Mouse (Mus musculus) adrenal gland, postnatal 10 days (tissue): ENCODE data around the gene Jade1. TPM values are rescaled to one million over a fixed set of nuclear protein-coding genes. Genes with fewer than 3 reads are reported as not detected.

Experiments used
- DNase-seq: peaks from one replicate; pipeline ENCODE4 v3.0.0; 2021; ENCODE audit warnings: mixed read lengths
- total RNA-seq, 2 experiments: library from RNA; stranded (reverse); gene quantifications; 2 replicates each; pipeline ENCODE4 v1.2.3; 2021

The Jade1 gene
- total RNA-seq, 2 experiments from 2014 or later: 43.5 to 51.6 TPM

DNA sequence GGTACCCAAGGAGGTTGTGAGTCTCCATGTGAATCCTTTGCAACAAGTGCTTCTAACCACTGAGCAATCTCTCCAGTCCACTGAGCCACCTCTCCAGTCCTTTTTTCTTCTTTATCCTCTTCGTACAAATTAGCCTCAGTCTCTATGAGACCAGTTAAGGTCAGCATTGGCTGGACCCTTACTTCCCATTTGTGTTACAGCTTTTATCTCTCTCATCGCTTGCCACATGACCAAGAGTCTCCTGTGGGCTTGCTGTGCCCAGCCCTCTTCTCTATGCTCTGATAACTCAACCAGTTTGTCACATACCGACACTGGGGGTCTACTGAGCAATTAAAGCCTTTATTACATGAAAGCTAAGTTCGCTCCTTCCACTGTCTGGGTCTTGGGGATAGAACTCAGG is 7.3 kb upstream of the Jade1 start:
- no peak for DNase-seq

DNA sequence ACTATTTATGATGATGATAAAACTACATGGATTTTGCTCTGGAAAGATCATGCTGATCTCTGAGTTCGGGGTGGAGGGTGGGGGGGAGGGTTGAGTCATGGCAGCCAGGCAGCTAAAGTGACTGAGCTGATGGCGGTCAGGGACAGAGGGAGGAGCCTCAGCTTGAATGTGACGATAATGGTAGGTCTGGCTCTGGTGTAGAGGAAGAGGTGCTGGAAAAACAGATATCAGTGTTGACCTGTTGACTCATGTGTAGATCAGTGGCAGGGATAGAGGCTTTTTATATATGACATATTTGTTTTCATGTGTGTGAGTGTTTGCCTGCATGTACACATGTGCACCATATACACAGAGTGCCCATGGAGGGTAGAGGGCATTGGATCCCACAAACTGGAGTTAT is 3.9 kb upstream of the Jade1 start:
- peak; percentile 42 for DNase-seq

DNA sequence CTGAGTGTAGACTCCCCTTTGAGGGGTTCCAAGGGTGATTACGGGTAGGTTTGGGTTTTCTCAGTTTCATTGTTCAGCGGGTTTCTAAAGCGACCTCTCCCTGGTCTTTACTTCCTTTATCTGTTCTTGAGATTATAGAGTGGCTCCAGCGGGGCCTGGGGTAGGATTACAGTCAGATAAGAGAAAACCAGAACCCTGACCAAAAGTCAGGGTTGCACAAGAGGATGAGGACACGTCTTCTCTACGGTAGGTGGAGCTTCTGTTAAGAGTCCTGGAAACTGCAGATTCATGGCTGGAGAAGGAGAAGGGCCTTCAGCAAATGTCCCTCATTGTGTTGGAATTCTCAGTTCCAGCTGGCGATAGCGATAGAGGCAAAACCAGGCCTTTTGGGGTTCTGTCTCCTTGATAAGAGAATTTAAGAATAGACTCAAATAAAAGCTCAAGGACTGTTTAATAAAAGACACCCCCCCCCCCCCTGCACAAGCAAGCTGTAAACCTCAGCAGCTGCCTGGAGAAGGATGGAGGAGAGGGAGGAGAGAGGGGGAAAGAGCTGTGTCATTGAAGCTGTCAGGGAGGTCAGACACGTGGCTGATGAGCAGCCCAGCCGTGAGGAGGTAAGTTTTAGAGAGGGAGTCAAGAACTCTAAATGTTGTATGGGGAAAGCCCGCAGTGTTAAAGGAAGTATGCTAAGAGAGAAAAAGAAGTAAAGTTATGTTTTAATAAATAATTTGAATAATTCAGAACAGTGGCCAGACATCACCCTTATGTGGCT is 2.6 kb upstream of the Jade1 start:
- no peak for DNase-seq

DNA sequence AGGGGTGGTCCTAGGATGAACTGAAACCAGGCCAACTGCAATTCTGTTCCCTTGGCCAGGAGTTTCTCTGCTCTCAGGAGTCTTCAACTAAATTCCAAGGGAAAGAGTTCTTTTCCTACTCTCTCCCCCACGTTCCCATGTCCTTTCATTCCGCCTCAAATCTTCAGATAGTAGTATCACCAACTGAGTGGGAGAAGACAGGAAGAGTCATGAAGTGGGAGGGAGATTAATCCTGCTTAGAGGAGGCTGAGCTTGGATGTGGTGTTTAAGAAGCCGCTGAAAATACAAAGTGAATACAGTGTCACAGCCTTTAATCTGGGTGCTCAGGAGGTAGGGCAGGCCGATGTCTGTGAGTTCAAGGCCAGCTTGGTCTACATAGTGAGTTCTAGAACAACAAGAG is 1.9 kb upstream of the Jade1 start:
- DNase-seq: no peak

DNA sequence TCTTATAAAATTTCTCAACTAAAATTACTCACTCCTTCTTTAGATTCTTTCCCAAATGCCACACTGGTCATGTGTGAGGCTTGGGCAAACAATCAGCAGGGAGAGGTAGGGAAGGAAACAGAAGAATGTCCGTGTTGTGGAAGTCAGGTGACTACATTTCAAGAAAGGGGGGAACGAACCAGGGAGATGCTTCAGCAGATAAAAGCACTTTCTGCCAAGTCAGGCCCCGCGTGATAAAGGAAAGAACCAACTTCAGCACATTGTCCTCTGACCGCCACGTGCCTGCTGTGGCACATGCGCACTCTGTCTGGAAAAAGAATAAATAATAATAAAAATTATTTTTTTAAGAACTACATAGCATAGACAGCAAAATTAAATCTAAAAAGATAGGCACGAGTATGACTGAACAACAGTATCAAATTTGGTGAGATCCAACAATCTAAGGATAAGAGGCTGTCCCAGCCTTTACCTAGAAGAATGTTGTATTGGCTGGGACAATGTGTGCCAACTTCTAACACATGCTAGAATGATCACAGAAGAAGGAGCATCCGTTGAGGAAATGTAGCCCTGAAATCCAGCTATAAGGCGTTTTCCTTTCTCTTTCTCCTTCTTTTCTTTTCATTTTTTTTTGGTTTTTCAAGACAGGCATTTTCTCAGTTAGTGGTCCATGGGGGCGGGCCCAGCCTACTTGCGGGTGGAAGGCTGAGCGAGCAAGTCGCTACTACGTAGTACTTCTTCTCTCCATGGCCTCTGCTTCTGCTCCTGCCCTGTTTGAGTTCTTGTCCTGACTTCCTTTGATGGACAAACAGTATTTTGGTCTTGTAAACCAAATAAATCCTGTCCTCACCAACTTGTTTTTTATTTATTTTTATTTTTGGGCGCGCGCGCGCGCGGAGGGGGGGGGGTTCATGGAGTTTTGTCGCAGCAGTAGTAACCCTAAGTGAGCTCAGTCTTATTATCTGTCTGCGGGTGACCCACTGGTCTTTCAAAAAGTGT is 753 bp upstream of the Jade1 start:
- DNase-seq: no peak

DNA sequence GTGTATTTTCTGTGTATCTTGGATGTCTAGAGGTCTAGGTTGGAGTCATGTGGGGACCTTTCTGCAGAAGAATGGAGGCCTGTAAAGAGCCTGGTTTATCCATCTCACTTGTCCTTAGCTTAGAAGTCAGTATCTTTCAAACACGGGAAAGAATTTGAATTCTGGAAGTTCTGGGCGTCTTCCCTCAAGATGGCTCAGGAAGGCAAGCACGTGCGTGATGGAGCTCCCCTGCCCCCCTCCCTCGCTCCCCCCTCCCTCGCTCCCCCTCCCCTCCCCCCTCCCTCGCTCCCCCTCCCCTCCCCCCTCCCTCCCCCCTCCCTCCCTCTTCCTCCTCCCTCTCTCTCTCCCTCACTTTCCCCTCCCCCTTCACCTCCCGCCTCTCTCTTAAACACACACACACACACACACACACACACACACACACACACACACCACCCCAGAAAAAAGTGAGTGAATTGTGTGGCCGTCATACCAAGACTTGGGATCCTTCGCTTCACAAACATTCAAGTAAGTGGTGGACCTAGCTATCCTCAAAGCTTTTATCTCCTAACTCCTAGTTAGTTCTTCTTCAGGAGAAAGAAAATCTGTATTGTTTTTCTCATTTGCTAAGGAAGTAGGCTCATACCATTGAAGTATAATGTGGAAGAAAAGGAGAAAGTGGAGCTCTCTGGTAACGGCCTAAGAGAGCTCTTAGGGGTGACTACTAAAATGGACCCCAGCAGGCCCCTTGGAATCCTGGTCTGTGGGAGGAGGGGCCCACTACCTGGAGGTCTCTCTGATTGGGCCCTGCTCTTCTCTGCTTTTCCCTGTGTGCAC is 1.1 kb downstream of the Jade1 start:
- no peak for DNase-seq

DNA sequence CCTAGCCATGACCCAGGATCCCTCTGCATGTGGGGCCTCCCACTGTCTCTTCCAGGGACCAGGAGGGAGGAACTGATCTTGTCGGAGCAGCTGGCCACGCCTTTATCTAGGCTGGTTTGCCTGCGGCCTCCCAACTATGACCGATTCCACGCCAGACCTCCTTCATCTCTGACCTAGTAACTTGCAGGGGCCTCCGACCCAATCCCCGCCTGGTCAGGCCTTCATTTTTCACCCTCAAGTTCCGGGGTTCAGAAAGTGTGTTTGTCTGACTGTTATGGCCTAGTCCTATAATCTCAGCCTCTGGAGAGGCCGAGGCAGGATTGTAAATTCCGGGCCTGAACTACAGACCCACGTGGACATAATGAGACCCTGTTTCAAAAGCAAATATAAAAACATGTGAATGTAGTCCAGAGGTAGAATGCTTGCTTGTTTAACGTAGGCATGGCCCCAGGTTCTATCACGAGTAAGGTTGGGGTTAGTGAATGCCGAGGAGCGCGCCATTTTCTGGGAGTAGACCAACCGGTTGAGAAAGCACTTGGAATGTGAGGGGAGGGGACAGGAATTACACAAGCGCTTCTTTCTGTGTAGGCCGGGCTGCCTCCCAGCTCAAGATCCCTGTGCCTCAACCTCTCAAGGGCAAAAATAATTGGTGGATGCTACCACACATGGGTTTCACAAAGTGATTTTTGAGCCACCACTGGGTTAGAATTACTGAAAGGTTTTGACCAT is 1.9 kb downstream of the Jade1 start:
- DNase-seq: no peak

DNA sequence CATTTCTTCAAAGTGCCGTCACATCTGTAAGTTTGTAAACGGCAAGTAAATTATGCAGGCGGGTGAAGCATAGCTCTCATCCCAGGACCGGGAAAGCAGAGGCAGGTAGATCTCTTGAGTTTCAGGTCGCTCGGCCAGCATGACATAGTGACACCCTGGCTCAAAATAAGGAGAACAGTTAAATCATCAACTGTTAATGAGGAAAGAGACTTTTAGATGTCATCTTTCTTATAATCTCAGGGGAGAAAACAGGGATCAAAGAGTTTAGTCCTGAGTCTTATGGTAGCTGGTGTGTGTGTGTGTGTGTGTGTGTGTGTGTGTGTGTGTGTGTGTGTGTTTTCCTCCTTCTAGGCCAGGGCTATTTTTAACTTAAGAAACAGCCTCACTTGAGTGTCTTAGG is 5.0 kb downstream of the Jade1 start:
- no peak for DNase-seq

DNA sequence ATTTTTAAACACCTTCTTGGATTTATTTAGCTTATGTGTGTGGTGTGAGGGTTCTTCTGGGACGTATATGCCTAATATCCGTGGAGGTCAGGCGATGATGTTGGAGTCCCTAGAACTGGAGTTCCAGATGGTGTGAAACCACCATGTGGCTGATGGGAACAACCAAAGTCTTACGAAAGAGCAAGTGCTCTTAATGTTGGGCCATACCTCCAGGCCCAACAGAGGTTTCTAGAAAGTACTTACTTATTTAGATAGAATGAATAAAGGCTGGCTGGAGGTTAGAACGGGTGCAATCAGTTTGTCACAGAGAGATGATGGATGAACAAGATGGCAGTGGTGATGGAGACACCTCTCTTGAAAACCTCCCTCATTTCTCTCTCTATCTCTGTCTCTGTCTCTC is 6.3 kb downstream of the Jade1 start:
- no peak for DNase-seq

DNA sequence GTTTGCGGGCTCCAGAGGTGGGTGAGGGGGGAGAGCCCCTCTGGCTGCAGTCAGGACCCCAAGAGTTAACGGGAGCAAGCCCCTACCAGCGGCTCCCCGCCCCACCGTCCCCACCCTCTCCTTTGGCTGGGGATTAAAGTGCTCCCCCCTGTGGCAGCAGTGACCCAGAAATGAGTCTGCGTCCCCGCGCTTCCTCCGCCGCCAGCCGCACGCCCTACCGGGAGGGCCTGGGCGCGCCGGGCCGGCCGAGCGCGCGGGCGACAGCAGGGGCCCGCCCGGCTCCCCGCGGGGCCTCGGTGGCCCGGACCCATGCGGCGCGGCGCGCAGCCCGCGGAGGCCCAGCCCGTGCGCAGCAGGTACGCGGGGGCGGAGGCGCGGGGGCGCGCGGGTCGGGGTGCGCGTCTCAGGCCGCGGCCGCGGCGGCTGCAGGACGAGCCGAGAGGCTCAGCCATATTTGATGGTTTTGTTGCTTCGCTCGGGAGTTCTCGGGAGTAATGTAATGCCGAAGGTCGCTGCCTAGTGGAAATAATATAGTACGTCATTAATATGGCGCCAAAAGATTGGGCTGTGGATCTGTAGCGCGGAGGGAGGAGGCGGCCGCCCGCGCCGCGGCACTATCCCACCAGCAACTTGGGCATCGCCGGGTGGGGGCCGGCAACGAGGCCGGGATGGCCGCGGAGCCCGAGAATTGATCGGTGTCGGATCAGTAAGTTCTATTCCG is 7.8 kb downstream of the Jade1 start:
- DNase-seq: peak; percentile 89

DNA sequence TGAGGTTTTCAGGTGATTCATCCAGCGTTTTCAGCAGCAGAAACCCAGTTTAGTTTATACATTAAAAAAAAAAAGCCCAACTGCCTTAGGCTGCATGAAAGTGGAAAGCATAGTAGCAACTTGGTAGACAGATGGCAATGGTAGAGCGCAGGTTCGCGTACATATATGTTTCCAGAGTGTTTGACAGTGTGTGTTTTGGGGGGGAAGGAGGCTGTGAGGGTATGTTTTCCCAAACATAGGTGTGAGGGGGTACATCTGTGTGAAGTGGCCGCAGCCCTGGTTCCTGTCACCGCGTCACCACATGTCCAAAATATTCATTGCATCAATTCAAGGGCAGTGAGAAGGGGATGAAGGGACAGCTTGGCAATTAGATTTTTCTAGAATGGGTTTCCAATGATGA is 8.5 kb downstream of the Jade1 start:
- DNase-seq: peak; percentile 38

DNA sequence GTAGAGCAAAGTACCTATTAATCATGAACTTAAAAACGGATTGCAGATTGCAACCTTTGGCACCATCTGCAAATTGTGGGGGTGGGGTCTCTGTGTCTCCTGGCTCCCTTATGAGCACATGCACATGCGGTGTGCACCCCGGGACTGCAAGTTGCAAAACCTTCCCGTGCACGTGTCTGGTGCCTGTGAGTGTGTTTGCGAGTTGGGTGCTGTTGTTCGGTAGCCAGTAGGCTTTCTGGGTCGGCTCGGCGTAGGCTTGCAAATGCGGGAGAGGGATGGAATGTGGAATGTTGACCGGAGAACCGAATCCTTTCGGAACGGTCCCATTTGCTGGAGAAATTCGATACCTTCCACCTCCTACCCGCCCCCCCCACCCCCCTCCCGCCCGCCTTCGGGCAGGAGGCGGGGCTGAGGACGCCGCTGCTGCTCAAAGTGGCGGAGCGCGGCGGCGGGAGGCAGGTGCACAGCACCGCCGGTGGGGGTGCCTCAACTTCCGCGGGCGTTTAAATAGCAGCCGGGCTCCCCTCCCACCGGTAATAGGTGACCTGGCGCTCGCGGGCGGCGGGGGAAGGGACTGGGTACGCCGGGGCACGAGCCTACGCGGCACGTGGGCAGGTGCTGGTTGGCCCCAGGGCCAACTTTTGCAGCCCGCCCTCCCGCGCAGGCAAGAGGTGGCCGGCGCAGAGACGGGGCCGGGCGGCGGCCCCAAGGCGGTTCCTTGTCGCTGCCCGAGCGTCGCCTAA is 9.1 kb downstream of the Jade1 start:
- peak; percentile 86 for DNase-seq

DNA sequence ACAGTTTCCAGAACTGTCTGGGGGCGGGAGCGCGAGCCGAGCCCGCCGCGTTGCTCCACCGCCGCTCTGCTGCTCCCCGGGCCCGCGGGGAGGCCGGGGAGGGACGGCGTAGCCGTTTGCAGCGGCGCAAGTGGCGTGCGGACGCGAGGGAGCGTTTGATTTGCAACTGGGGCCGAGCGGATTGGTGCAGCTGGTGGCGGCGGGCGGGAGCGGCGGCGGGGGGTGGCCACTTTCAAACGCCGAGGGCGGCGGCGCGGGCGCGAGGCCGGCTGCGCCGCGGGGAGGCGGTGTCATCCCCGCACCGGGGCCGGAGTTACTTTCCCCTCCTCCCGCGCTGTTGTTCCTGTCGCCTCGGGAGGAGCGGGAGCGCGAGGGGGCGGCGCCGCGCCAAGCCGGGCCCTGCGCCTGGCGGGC is 9.9 kb downstream of the Jade1 start:
- DNase-seq: peak; percentile 92

DNA sequence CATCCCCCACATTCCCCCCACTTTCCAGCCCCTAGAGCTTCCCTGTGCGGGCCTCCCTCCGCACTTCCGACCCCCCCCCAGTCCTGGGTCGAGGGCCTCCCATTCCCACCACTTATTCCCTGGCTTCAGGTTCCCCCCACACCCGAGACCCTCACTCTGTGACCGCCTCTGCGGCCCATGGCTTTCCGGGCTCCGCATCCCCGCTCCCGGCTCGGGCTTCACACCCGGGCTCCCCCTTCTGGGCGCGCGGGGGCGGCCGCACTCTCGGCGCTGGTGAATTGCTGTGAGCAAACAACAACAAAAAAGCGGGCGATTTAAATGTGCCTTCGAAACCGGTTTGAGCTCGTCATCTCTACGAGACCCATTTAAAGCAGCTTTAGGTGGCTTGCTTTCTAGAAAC is 10.4 kb downstream of the Jade1 start:
- DNase-seq: peak; percentile 89

DNA sequence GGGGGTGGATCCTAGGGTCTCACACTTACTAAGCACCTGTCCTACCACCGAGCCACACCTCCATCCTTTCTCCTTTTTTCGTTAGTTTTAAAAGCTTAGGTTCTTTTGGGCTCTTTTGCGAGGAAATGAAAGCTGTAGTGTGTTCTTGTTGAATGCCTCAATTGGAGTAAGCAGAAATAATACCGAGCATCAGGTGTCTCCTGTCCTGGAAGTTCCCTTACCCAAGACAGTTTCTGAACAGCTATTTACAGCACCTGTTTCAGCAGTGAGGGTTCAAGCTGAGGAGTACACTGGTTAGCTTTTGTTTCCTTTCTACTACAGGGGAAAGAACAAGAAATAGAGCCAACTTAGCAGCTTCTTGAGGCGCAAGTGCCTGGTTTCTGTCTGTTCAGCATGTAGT is 14.4 kb downstream of the Jade1 start:
- DNase-seq: no peak

DNA sequence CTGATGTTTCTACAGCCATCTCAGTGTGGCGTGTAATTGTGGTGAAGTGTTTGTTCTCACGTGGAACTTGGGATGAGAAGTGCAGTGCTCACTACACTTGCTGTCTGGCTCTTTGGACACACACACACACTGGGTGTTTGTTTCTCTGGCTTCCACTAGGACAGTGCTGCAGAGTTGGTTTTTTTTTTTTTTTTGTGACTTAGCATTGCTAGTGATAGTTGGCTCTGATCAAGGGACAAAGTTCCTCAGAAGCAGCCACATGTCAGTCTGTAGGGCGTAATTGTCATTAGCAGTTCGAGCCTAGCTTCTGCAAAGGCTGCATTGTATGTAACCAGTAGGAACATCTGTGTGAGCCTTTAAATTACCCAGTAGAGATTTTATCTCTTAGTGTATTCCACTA is 16.6 kb downstream of the Jade1 start:
- DNase-seq: no peak

DNA sequence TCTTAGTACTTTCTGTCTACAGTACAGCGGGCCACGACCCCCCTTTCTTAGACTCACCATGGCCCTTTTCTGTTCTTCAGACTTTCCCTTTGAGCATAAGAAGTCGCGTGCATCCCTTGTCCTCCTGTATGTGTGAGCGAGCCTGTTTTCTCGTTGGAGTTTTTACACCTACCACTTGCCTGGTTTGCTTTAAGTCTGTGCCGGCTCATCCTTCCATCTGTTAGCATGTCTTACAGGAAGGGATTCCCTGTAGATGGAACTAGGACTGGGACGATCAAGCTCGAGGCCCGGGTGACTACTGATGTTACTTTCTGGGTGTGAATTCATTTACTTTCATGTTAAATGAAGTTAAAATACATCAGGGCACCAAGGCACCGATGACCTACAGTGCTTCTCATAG is 17.4 kb downstream of the Jade1 start:
- no peak for DNase-seq

DNA sequence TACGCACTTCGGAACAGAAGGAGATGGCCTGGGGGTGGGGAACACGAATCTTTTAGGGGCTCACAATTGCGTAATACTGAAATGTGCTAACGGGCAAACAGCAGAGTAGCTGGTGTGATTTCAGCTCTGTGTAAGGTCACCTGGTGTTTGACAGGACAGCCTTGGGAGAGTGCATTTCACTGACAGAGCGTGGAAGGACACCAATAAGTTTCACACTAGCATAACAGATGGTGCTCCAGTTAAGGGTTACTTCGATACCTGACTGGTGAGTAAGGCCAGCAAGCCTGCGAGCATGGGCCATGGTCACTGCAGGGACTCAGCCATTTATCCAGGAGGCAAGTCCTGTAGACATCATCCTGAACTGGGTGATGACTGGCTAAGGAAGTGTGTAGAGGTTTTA is 18.7 kb downstream of the Jade1 start:
- no peak for DNase-seq

DNA sequence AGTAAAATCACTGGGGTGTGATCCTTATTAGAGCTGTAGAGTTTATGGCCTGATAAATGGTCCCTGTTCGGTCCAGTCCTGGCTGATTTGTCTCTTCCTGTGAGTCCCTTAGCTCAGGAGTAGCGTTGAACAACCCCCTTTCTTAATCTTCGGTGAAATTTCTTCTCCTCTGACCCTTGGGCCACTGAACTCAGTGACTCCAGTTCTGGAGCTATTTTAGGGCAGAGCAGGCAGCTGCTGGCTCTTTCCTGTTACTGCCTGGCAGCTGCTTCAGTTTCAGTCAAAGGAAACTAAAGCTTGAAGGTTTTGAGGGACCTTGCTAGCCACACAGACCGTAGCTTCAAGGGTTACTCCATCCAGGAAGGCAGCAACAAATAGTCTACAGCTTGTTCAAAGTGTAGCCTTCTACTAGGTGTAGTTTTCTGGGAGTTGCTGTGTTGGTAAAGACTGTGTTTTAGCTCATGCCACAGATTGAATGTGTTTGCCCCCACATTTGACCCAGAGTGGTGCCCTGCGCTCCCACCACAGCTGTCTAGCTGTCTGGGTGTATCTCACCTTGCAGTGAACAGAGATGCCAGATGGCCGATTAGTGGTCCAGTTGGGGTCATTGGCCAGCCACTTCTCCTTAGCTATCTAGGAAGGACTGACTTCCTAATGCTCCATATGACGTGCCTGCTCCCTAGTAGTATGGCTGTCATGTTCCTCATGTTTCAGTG is 19.3 kb downstream of the Jade1 start:
- peak; percentile 52 for DNase-seq

DNA sequence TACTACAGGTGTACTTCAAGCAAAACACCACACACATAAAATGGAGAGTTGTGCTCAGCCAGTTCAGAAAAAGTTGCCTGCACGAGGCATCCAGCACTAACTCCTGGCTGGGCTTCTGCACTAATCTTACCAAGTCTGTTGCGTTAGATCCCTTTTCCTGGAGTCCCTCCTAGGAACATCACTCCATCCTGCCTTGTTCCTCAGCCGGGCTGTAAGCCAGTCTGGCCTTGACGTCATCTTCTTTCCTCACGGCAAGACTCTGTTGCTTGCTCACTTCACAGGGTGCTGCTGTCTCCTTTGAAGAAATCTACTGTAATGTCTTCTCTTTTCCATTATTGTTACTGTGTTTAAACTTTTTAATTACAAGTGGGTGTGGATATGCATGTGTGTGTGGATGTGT is 20.4 kb downstream of the Jade1 start:
- peak; percentile 59 for DNase-seq
